Mouse (Mus musculus) CD4-positive, CD25-positive, alpha-beta regulatory T cell, adult 9 weeks (primary cell): ENCODE results near the gene Gadd45g. TPM values are rescaled to one million over a fixed set of nuclear protein-coding genes. Genes with fewer than 3 reads are reported as not detected.

ENCODE experiments used
- polyA plus RNA-seq: library from polyadenylated mRNA; unstranded; fragments of 100-300 nt; shearing (Covaris generic); gene quantifications from one replicate; pipeline ENCODE4 v1.2.1, GENCODE M21; 2017

Gadd45g gene
- polyA plus RNA-seq = 35.9 TPM

GRCm38 (mm10) chr13:51846301-51846867, at the start of gene Gadd45g:
TSS of gene Gadd45g (plus strand) at chr13:51846678.

Other genes starting within 250 kb of the Gadd45g start
- 32.6 TPM for gene Cks2, start 201.4 kb upstream of the Gadd45g start, polyA plus RNA-seq
- gene Secisbp2, start 195.0 kb upstream of the Gadd45g start, polyA plus RNA-seq = 50.3 TPM
- 130 TPM for gene Sema4d, start 52.9 kb upstream of the Gadd45g start, polyA plus RNA-seq